Mouse (Mus musculus): Measurements from ENCODE around the gene Stard3.

Stard3 gene

DNA sequence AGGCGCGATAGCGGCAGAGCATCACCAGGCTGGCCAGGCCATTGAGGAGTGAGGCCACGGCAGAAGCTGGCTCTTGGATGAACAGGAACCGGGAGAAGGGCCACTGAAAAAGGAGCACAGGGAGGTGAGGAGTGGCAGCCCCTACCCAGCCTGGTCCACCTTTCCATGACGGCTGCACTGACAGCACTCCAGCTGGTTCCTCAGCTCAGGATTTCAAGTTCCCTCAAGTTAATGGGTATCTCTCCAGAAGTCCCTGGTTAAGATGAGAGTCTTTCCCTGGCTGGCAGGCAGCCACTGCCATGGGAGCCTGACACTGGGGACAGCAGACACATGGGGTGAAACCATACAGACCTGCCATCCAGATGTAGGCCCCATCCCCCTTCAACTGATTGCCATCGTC, 39.8 kb downstream of the Stard3 start:
- no peak for DNase-seq (ENCODE audit: low spot score)

DNA sequence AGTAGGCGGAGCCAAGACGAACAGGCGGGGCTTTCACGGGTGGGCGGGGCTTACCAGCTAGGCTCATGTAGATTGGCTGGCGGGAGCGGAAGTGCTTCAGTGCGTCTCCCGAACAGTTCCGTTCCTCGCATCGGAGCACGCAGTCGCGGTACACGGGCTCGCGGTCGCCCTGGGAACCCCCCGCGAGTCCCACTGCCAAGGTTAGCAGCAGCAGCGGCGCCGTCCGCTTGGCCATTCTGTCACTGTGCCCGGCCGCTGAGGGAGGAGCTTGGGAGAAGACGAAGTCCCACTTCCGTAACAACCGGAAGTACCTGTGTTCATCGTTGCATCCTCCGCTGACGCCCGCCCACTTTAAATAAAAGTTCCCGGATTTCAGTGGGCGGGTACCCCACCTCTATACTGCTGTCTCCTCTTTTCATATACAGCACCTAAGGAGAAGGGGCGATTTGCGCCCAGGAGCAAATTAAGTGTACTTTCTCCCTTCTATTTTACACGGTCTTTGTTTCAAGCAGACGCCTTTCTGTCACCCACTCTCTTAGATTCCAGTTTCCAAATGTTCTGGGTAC, 42.1 kb downstream of the Stard3 start, which contains the start of gene Pgap3:
Gene Pgap3, minus strand, starts transcription at position 330 of the 566 bp plus-strand sequence.
- DNase-seq (ENCODE audit: low spot score): peak; percentile 83

DNA sequence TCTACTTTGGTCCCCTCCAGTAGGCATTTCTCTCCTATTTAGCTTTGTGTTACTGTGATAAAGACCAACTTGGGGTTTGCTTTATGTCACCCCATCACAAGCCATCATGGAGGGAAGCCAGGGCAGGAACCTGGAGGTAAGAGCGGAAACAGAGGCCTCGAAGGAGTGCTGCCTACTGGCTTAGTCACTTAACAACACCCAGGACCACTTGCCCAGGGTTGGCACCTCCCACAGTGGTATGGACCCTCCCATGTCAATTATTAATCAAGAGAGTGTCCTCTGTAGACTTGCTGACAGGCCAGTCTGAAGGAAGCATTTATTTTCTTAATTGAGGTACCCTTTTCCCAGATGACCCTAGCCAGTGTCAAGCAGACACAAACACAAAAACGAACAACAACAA, 42.6 kb downstream of the Stard3 start:
- DNase-seq (ENCODE audit: low spot score): no peak

DNA sequence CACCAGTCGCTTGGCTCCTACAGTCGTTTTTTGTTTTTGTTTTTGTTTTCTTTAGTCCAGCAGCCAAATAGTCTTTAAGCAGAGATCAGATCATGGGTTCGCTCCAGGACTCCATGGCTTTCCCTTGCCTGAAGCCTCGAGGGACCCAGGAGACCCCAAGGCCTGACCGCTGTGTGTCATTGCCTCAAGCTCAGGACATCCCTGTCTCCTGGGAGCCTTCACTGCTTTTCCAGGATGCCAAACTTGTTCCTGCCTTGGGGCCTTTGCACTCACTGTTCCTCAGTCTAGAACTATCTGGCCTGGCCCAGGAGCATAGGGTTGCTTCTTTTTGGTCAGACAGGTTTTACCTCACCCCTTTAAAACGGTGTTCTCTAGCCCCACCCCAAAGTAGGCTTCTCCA, 48.5 kb downstream of the Stard3 start:
- DNase-seq (ENCODE audit: low spot score): no peak

DNA sequence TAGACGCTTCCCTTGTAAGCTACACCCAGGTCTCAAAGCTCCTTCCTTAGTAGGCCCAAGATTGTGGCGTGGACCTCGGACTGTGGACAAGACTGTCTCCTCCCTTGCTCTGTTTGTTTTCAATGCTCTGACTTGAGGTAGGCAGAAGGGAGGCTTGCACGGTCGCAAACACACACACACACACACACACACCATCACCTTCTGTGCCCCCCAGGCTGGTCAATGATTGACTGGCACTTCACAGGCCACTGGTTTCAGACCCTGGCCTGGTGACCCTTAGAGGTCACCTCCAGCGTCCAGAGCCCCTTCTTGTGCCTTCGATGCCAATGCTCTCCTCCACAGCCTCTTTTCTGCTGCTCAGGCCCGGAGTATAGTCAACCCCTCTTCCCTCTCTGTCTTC, 50.7 kb downstream of the Stard3 start:
- no peak for DNase-seq (ENCODE audit: low spot score)

DNA sequence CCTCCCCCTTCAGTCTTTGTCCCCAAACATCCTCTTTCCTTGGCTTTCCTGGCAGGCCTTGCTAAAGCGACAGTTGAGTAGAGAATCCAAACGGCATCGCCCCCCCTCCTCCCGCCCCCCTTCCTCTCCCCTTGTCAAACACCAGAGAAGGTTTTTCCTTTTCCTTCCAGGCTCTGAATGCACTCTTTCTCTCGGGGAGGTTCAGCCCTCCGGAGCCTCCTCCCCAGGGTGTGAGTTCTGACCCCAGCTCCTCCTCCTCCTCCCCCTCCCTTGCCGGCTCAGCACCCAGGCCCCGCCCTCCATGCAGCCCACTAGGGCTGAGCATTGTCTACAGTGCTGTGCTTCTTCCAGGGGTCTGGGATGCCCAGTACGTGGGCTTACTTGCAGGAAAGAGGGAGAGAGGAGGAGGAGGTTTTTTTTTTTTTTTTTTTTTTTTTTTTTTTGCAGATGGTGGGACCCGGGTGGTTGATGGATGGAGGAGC, 51.2 kb downstream of the Stard3 start:
- DNase-seq (ENCODE audit: low spot score): no peak

DNA sequence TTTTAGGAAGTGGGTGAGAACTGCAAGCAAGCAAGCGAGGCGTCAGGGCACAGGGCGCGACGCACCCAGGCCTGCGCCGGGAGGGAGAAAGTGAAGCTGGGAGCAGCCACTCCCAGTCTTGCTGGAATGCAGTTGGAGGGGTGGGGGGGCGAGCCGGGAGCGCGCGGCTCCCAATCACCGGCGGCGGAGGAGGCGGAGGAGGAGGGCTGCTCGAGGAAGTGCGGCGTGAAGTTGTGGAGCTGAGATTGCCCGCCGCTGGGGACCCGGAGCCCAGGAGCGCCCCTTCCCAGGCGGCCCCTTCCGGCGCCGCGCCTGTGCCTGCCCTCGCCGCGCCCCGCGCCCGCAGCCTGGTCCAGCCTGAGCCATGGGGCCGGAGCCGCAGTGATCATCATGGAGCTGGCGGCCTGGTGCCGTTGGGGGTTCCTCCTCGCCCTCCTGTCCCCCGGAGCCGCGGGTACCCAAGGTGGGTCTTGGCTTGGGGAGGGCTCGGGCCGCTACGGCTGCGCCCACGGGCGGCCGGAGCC, 54.2 kb downstream of the Stard3 start, which contains the start of gene Erbb2:
Gene Erbb2, plus strand, starts transcription at position 198 of the 524 bp plus-strand sequence.
- no peak for DNase-seq (ENCODE audit: low spot score)

DNA sequence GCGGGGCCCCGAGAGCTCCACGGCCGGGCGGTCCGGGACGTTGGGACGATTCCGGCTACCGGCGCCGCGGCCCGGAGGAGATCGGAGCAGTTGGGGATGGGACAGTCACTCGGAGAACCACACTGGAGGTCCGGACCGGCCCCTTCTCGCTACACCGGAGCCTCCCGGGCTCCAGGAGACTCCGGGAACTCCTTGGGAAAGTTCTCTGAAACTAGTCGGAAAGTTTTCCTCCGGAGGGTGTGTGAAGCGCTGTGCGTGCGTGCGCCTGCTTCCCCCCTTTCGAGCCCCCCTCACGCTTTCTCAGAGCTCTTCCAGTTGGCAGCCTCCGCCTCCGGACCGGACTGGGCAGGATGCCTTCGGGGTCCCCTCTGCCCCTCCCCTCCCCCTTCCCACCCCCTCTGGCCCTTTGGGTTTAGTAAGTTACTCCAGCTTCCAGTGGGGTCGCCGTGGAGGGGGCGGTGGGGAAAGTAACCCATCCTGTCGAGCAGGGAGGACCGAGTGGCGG, 54.7 kb downstream of the Stard3 start:
- DNase-seq (ENCODE audit: low spot score): no peak

DNA sequence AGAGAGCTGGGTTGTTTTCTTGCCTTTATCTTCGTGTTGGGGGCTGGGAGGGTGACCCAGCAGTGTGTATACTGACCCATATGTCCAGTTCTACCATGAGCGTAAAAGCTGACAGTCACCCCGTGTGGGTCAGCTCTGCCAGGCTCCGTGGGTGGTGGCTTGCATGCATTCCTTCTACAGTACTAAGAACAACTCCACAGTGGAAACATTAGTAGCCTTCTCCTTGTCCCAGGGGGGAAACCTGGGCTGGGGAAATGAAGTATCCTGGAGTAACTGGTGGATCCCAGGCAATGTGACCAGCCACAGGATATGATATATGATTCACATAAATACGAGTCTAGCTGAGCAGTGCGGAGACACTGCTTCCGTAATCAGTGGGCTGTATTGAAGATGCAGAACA, 55.6 kb downstream of the Stard3 start:
- DNase-seq (ENCODE audit: low spot score): no peak

DNA sequence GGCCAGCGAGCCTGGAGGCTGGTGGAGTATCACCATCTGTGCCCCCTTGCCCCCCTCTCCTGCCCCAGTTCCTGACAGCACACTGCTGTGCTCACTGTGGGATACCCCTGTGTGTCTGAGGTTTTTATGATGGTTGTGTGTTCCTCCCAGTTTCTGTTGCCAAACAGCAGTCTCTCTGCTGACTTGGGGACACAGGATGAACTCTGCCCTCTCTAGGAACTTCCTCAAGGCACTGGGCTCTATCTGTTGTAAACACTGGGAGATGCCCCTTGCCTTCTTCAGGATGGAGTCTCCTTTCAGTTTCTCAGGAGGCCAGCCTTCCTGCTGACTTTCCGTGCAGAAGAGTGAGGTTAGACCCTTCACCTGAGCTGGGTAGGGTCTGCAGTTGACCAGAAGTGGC, 56.0 kb downstream of the Stard3 start:
- no peak for DNase-seq (ENCODE audit: low spot score)

DNA sequence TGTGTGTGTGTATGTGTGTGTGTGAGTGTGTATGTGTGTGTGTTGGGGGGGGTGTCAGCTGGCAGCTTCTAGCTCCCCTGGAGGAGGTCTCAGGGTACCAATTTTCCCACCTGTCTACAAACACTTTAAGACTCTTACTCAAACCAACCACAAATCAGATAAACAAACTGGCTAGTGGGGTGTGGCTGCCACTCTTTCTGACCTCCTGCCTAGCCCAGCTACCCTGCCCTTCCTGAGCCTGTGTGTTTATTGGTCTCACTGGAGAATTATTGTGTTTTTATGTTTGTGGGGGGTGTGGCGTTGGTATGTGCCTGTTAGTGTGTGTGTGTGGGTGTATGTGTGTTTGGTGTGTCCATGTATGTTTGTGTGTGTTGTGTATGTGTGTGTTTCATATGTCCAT, 58.9 kb downstream of the Stard3 start:
- DNase-seq (ENCODE audit: low spot score): no peak

DNA sequence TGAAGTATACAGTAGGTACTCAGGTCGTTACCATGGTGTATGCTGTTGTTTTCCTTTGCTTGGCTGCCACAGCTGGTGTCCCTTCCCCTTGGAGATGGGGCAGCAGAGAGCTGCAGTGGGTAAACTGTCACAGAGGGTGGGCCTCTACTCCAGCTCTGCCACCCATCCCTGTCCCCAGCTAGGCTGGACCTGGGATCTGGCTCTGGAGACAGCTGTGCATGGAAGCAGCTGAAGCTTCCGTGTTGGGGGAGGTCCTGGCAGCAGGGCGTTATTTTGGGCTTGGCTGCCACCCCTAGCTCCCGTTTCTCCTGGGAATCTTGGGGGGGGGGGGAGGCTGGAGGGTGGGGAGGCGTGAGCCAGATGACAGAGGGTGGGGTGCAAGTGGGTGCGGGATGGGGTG, 60.1 kb downstream of the Stard3 start:
- no peak for DNase-seq (ENCODE audit: low spot score)

DNA sequence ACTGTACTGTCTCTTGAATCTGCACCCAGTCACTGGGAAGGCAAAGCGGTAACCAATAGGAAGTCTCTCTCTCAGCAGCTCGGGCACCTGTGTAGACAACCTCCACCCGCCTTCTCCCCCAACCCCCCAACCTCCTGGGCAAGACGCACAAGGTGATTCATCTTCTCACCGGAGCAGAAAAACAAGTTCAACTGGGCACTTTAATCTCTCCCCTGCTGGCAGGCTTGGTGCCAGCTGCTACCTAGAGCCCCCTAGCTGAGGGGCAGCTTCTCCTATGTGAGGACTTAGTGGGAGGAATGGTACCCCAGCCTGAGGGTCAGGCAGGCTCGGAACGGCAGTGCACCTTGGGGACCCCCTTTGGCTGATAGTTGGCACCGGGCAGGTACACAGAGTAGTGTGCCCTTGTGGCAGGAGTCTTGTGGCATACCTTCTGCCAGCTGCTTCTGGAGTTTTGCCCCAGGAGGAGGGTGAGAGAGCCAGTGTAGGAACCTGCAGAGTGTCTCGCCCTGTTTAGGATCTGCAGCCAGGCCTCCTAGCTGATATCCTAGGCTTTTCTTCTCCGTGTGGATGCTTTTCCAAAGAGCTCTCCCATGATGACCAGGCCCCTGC, 60.9 kb downstream of the Stard3 start:
- no peak for DNase-seq (ENCODE audit: low spot score)

DNA sequence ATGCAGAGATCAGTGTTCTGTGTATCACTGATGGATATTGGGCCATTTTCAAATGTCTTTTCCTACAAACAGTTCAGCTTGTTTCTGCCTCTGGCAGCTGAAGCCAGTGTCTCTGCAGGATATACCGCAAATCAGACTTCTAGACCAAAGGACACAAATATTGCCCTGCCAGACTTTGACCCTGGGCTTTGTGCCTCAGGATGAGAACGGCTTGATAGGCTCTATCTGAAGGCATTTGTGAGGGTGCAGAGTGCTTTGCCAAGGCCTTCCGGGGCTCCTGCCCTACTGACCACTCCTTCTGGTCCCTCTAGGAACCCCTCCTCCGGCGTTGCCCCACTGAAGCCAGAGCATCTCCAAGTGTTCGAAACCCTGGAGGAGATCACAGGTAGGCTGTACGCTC, 68.4 kb downstream of the Stard3 start:
- DNase-seq (ENCODE audit: low spot score): no peak

DNA sequence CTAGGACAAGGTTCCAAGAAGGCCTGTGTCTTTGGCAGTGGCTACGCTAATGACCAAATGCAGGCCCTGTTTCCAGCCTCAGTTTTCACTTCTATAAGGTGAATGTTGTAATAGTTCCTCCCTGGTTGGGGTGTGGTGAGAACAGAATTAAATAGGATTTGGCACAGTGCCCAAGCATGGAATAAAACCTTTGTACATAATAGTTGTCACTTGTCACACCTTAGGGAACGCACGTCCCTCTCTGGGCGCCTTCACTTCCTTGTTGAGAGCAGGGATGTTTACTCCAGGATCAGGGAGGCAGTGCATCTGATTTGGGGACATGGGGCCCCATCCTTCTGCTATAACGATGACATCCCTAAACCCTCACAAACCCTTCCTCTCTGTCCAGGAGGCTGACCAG, 70.3 kb downstream of the Stard3 start:
- no peak for DNase-seq (ENCODE audit: low spot score)
